Mouse (Mus musculus) lung, adult 2 months (tissue): ENCODE measurements around the gene Sacs.

Experiments used
- CTCF ChIP-seq: fragments of 200-500 bp; IDR thresholded peaks from 2 replicates; pipeline ENCODE4 v1.5.1; 2011; ENCODE audit warnings: mild to moderate bottlenecking, low read length, control low read depth; ENCODE audit not compliant: insufficient read depth
- POLR2A ChIP-seq: fragments of 200-500 bp; IDR thresholded peaks from 2 replicates; pipeline ENCODE4 v1.6.1; 2011; ENCODE audit warnings: low read depth, mild to moderate bottlenecking, control low read depth, low read length, borderline replicate concordance; ENCODE audit errors: extremely low read depth

DNA sequence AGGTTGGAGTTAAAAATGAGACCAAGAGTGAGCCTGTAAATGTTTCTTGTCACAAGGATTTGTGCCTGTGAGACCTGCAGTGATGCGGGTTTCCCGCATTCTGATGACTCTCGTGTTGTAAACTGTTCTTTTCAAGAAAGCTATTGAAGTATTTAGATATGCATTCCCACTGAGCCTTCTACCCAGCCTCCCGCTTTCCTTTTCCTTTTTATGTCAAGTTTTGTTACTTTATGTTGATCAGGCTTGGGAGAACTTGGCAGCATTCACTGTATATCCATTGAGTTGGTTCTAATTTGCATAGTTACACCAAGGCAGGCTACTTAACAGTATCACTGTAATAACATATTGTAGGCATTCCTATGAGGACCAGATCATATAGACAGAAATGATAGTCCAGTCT is 56.2 kb downstream of the Sacs start:
- TF ChIP-seq CTCF (no peak), POLR2A (no peak)
